Mouse (Mus musculus) limb, embryonic 14.5 days (tissue): Measurements from ENCODE around the gene Ascc1. TPM values are rescaled to one million over a fixed set of nuclear protein-coding genes. Genes with fewer than 3 reads are reported as not detected.

ENCODE experiments used
- ATAC-seq: fragments of 200-750 bp; cut with Nextera tagmentation; 2 replicates; pipeline ENCODE4 v1.8.0; 2017; ENCODE audit warnings: low read depth, moderate number of reproducible peaks, moderate TSS enrichment; ENCODE audit not compliant: low FRiP score
- DNase-seq: peaks from one replicate; pipeline ENCODE4 v3.0.0-alpha.2; 2015; ENCODE audit warnings: low spot score
- H3K27ac ChIP-seq: fragments of 300-500 bp; sonication (generic); replicated peaks from 2 replicates; pipeline ENCODE4 v1.5.1; 2014; ENCODE audit warnings: low read depth, mild to moderate bottlenecking, low read length, moderate library complexity, mixed read lengths
- H3K27me3 ChIP-seq: fragments of 300-500 bp; sonication (generic); 2 replicates; pipeline ENCODE4 v1.6.1; 2014; ENCODE audit warnings: low read length, mixed read lengths; ENCODE audit not compliant: control insufficient read depth, insufficient read depth
- H3K36me3 ChIP-seq: fragments of 300-500 bp; sonication (generic); 2 replicates; pipeline ENCODE4 v1.6.1; 2014; ENCODE audit warnings: mild to moderate bottlenecking, low read length, moderate library complexity, mixed read lengths; ENCODE audit not compliant: control insufficient read depth, insufficient read depth
- H3K4me1 ChIP-seq: fragments of 300-500 bp; sonication (generic); 2 replicates; pipeline ENCODE4 v1.6.1; 2014; ENCODE audit warnings: antibody characterized with exemption, low read length, mixed read lengths; ENCODE audit not compliant: control insufficient read depth, insufficient read depth
- H3K4me2 ChIP-seq: fragments of 300-500 bp; sonication (generic); replicated peaks from 2 replicates; pipeline ENCODE4 v1.6.1; 2014; ENCODE audit warnings: low read depth, mild to moderate bottlenecking, low read length, moderate library complexity; ENCODE audit not compliant: severe bottlenecking
- H3K4me3 ChIP-seq: fragments of 300-500 bp; sonication (generic); replicated peaks from 2 replicates; pipeline ENCODE4 v1.5.1; 2014; ENCODE audit warnings: low read length
- H3K9ac ChIP-seq: fragments of 300-500 bp; sonication (generic); 2 replicates; pipeline ENCODE4 v1.6.1; 2014; ENCODE audit warnings: mild to moderate bottlenecking, low read depth, low read length, moderate library complexity; ENCODE audit not compliant: severe bottlenecking
- H3K9me3 ChIP-seq: fragments of 300-500 bp; sonication (generic); 2 replicates; pipeline ENCODE4 v1.6.1; 2016; ENCODE audit warnings: low read length; ENCODE audit not compliant: control insufficient read depth
- POLR2A ChIP-seq: fragments of 200-500 bp; IDR thresholded peaks from 2 replicates; pipeline ENCODE4 v1.8.0; 2012; ENCODE audit warnings: inconsistent platforms, mild to moderate bottlenecking, moderate library complexity, borderline replicate concordance; ENCODE audit not compliant: insufficient read depth, insufficient read length; ENCODE audit errors: extremely low read depth
- WGBS: fragments of 180-500 bp; shearing (Covaris S2); extraction: QIAGEN DNeasy Blood & Tissue Kit; methylation state at CpG from one replicate; pipeline ENCODE4 v1.1.7; 2014; 5-methylcytosine and 5-hydroxymethylcytosine counted together
- polyA plus RNA-seq, 2 experiments: library from polyadenylated mRNA; depleted of rRNA in 1 of 2; stranded (reverse) in 1 of 2; unstranded in 1 of 2; fragments of >200 nt; fragmentation: Nextera tagmentation in 1 of 2; extraction: Ambion mirVana in 1 of 2; gene quantifications; 2 replicates each; pipeline versions ENCODE4 v1.2.1 to v1.2.3; 2012 to 2014

Ascc1 gene
- polyA plus RNA-seq, 2 experiments: 32.9 to 41.2 TPM

GRCm38 (mm10) chr10:59959517-59959916 lies 43.1 kb upstream of the Ascc1 start:
- ATAC-seq (no peak), DNase-seq (no peak)
- TF ChIP-seq POLR2A: no peak
- H3K9ac ChIP-seq: no peak overlapping the region
- H3K4me2 ChIP-seq: no peak overlapping the region
- 80% methylated on average over 12 of the region's 12 CpGs for WGBS
- H3K36me3 ChIP-seq: no peaks in the 10 kb centered on the region
- no peaks in the 10 kb centered on the region for H3K27me3 ChIP-seq
- no peak overlapping the region for H3K4me3 ChIP-seq
- no peak overlapping the region for H3K27ac ChIP-seq
- H3K9me3 ChIP-seq: no peaks in the 10 kb centered on the region
- peaks cover 35% of the 10 kb centered on the region for H3K4me1 ChIP-seq

- DNase-seq (no peak), ATAC-seq (no peak)
- no peak overlapping the region for H3K4me3 ChIP-seq
- WGBS: 50% methylated on average over 2 of the region's 2 CpGs
- H3K4me1 ChIP-seq: peaks cover 50% of the 10 kb centered on the region
- no peak overlapping the region for H3K9ac ChIP-seq
- TF ChIP-seq POLR2A: no peak
- H3K27me3 ChIP-seq: no peaks in the 10 kb centered on the region
- no peaks in the 10 kb centered on the region for H3K36me3 ChIP-seq
- peak overlapping the region; percentile 97 for H3K27ac ChIP-seq
- no peaks in the 10 kb centered on the region for H3K9me3 ChIP-seq
- no peak overlapping the region for H3K4me2 ChIP-seq
Measured at GRCm38 (mm10) chr10:59963609-59964008, 39.0 kb upstream of the Ascc1 start.

GRCm38 (mm10) chr10:59964504-59965361 lies 37.9 kb upstream of the Ascc1 start:
- no peaks in the 10 kb centered on the region for H3K9me3 ChIP-seq
- H3K36me3 ChIP-seq: no peaks in the 10 kb centered on the region
- peak overlapping the region; percentile 97 for H3K27ac ChIP-seq
- H3K4me3 ChIP-seq: no peak overlapping the region
- H3K4me1 ChIP-seq: peaks cover 49% of the 10 kb centered on the region
- DNase-seq (peak; percentile 91), ATAC-seq (peak; percentile 81)
- no peaks in the 10 kb centered on the region for H3K27me3 ChIP-seq
- peak overlapping the region; percentile 40 for H3K4me2 ChIP-seq
- TF ChIP-seq POLR2A: no peak
- 5% methylated on average over 13 of the region's 23 CpGs for WGBS
- H3K9ac ChIP-seq: peak overlapping the region; percentile 0; the same call in 1 of the 2 replicates

GRCm38 (mm10) chr10:59965362-59965695 lies 37.3 kb upstream of the Ascc1 start:
- Histone ChIP-seq H3K9me3 (no peaks in the 10 kb centered on the region), H3K4me3 (no peak overlapping the region), H3K36me3 (no peaks in the 10 kb centered on the region), H3K27ac (peak overlapping the region; percentile 97), H3K9ac (peak overlapping the region; percentile 0; the same call in 1 of the 2 replicates), H3K27me3 (no peaks in the 10 kb centered on the region), H3K4me1 (peaks cover 55% of the 10 kb centered on the region), H3K4me2 (peak overlapping the region; percentile 40)
- DNase-seq: no peak
- 28% methylated on average over 9 of the region's 9 CpGs for WGBS
- no peak for ATAC-seq
- TF ChIP-seq POLR2A: no peak

GRCm38 (mm10) chr10:59965788-59966187 lies 36.8 kb upstream of the Ascc1 start:
- DNase-seq (peak; percentile 90), ATAC-seq (peak; percentile 80)
- Histone ChIP-seq H3K4me2 (peak overlapping the region; percentile 40), H3K4me1 (peaks cover 59% of the 10 kb centered on the region), H3K27ac (peak overlapping the region; percentile 97), H3K9ac (peak overlapping the region; percentile 0; the same call in 1 of the 2 replicates), H3K9me3 (no peaks in the 10 kb centered on the region), H3K4me3 (no peak overlapping the region), H3K36me3 (no peaks in the 10 kb centered on the region), H3K27me3 (no peaks in the 10 kb centered on the region)
- WGBS: 16% methylated on average over 8 of the region's 8 CpGs
- TF ChIP-seq POLR2A: no peak
